Mouse (Mus musculus) hindbrain, embryonic 13.5 days (tissue): Measurements from ENCODE around the gene Rpl23. TPM values are rescaled to one million over a fixed set of nuclear protein-coding genes. Genes with fewer than 3 reads are reported as not detected.

Experiments used
- ATAC-seq: fragments of 200-750 bp; cut with Nextera tagmentation; 2 replicates; pipeline ENCODE4 v1.8.0; 2017; ENCODE audit warnings: moderate TSS enrichment; ENCODE audit not compliant: low FRiP score
- H3K27ac ChIP-seq: fragments of 300-500 bp; sonication (generic); 2 replicates; pipeline ENCODE4 v1.5.1; 2015; ENCODE audit warnings: inconsistent platforms, mild to moderate bottlenecking, moderate library complexity
- H3K27me3 ChIP-seq: fragments of 300-500 bp; sonication (generic); 2 replicates; pipeline ENCODE4 v1.6.1; 2015; ENCODE audit warnings: mild to moderate bottlenecking, inconsistent platforms
- H3K36me3 ChIP-seq: fragments of 300-500 bp; sonication (generic); 2 replicates; pipeline ENCODE4 v1.6.1; 2015; ENCODE audit warnings: mild to moderate bottlenecking, inconsistent platforms
- H3K4me1 ChIP-seq: fragments of 300-500 bp; sonication (generic); replicated peaks from 2 replicates; pipeline ENCODE4 v1.6.1; 2015; ENCODE audit warnings: inconsistent platforms
- H3K4me2 ChIP-seq: fragments of 300-500 bp; sonication (generic); 2 replicates; pipeline ENCODE4 v1.6.1; 2015; ENCODE audit warnings: inconsistent platforms, mild to moderate bottlenecking, moderate library complexity
- H3K4me3 ChIP-seq: fragments of 300-500 bp; sonication (generic); 2 replicates; pipeline ENCODE4 v1.5.1; 2015; ENCODE audit warnings: mild to moderate bottlenecking, inconsistent platforms
- H3K9ac ChIP-seq: fragments of 300-500 bp; sonication (generic); 2 replicates; pipeline ENCODE4 v1.6.1; 2015; ENCODE audit warnings: mild to moderate bottlenecking, inconsistent platforms
- H3K9me3 ChIP-seq: fragments of 300-500 bp; sonication (generic); 2 replicates; pipeline ENCODE4 v1.6.1; 2016; ENCODE audit warnings: inconsistent platforms
- WGBS: fragments of 180-500 bp; shearing (Covaris S2); methylation state at CpG from one replicate; pipeline ENCODE4 v1.1.7; 2015; 5-methylcytosine and 5-hydroxymethylcytosine counted together
- polyA plus RNA-seq: library from polyadenylated mRNA; unstranded; fragments of >200 nt; fragmentation: Nextera tagmentation; extraction: Ambion mirVana; gene quantifications from 2 replicates; pipeline ENCODE4 v1.2.1, GENCODE M21; 2015

The Rpl23 gene
- polyA plus RNA-seq, 1 experiment from 2014 or later = 380 TPM

GRCm38 (mm10) chr11:97804841-97805661 is 22.8 kb upstream of the Rpl23 start:
- WGBS = 23% methylated on average over 9 of the region's 9 CpGs
- Histone ChIP-seq H3K36me3 (peaks cover 30% of the 10 kb centered on the region), H3K9me3 (no peaks in the 10 kb centered on the region), H3K4me3 (peak overlapping the region; percentile 2; the same call in 1 of the 2 replicates), H3K27ac (peak overlapping the region; percentile 85), H3K27me3 (no peaks in the 10 kb centered on the region), H3K9ac (peak overlapping the region; percentile 52), H3K4me2 (peak overlapping the region; percentile 42), H3K4me1 (peaks cover 87% of the 10 kb centered on the region)
- 0 out of 2 replicates have a peak, but pooled peaks have one; percentile 3 for ATAC-seq

GRCm38 (mm10) chr11:97803847-97804246 is 21.6 kb upstream of the Rpl23 start:
- no peak overlapping the region for H3K4me3 ChIP-seq
- peaks cover 22% of the 10 kb centered on the region for H3K36me3 ChIP-seq
- peaks cover 76% of the 10 kb centered on the region for H3K4me1 ChIP-seq
- no peak for ATAC-seq
- no peaks in the 10 kb centered on the region for H3K9me3 ChIP-seq
- H3K4me2 ChIP-seq = peak overlapping the region; percentile 42; the same call in 1 of the 2 replicates
- H3K27ac ChIP-seq = no peak overlapping the region
- no peaks in the 10 kb centered on the region for H3K27me3 ChIP-seq
- WGBS = 74% methylated on average over 5 of the region's 5 CpGs
- no peak overlapping the region for H3K9ac ChIP-seq

GRCm38 (mm10) chr11:97802495-97802894 is 20.3 kb upstream of the Rpl23 start:
- no peak overlapping the region for H3K9ac ChIP-seq
- peaks cover 8% of the 10 kb centered on the region for H3K36me3 ChIP-seq
- 44% methylated on average over 6 of the region's 6 CpGs for WGBS
- H3K9me3 ChIP-seq = no peaks in the 10 kb centered on the region
- no peaks in the 10 kb centered on the region for H3K27me3 ChIP-seq
- H3K4me3 ChIP-seq = no peak overlapping the region; the same call in 1 of the 2 replicates
- no peak overlapping the region for H3K27ac ChIP-seq
- ATAC-seq = no peak
- H3K4me1 ChIP-seq = peaks cover 67% of the 10 kb centered on the region
- peak overlapping the region; percentile 87 for H3K4me2 ChIP-seq

- peak overlapping the region; percentile 95 for H3K9ac ChIP-seq
- no peaks in the 10 kb centered on the region for H3K27me3 ChIP-seq
- no peaks in the 10 kb centered on the region for H3K9me3 ChIP-seq
- H3K4me3 ChIP-seq = peak overlapping the region; percentile 91
- peak overlapping the region; percentile 87 for H3K4me2 ChIP-seq
- no peak for ATAC-seq
- H3K27ac ChIP-seq = 0 out of 2 replicates have a peak overlapping the region, but pooled peaks have one; percentile 98
- WGBS = 54% methylated on average over 1 of the region's 1 CpGs
- H3K4me1 ChIP-seq = peaks cover 64% of the 10 kb centered on the region
- peaks cover 4% of the 10 kb centered on the region for H3K36me3 ChIP-seq
These were observed 19.9 kb upstream of the Rpl23 start for GRCm38 (mm10) chr11:97802194-97802470.

- peaks cover 58% of the 10 kb centered on the region for H3K4me1 ChIP-seq
- H3K4me3 ChIP-seq = peak overlapping the region; percentile 91
- H3K9me3 ChIP-seq = no peaks in the 10 kb centered on the region
- peak overlapping the region; percentile 87 for H3K4me2 ChIP-seq
- no peak for ATAC-seq
- 31% methylated on average over 8 of the region's 8 CpGs for WGBS
- H3K27me3 ChIP-seq = no peaks in the 10 kb centered on the region
- H3K9ac ChIP-seq = peak overlapping the region; percentile 95
- H3K27ac ChIP-seq = peak overlapping the region; percentile 98
- H3K36me3 ChIP-seq = no peaks in the 10 kb centered on the region; the same call in 1 of the 2 replicates
These were observed 19.4 kb upstream of the Rpl23 start for GRCm38 (mm10) chr11:97801409-97802193.

GRCm38 (mm10) chr11:97800691-97801408 is 18.6 kb upstream of the Rpl23 start:
- no peaks in the 10 kb centered on the region for H3K9me3 ChIP-seq
- H3K27ac ChIP-seq = peak overlapping the region; percentile 98
- peak overlapping the region; percentile 95 for H3K9ac ChIP-seq
- H3K27me3 ChIP-seq = no peaks in the 10 kb centered on the region
- no peak for ATAC-seq
- H3K36me3 ChIP-seq = no peaks in the 10 kb centered on the region
- H3K4me1 ChIP-seq = peaks cover 51% of the 10 kb centered on the region
- 7% methylated on average over 17 of the region's 17 CpGs for WGBS
- H3K4me2 ChIP-seq = peak overlapping the region; percentile 87
- peak overlapping the region; percentile 91 for H3K4me3 ChIP-seq

- H3K9ac ChIP-seq = peak overlapping the region; percentile 95
- peak overlapping the region; percentile 87 for H3K4me2 ChIP-seq
- H3K4me1 ChIP-seq = peaks cover 44% of the 10 kb centered on the region
- peak overlapping the region; percentile 98 for H3K27ac ChIP-seq
- H3K4me3 ChIP-seq = peak overlapping the region; percentile 91
- no peaks in the 10 kb centered on the region for H3K27me3 ChIP-seq
- ATAC-seq = peak; percentile 63
- H3K9me3 ChIP-seq = no peaks in the 10 kb centered on the region
- WGBS = under 1% methylated on average over 27 of the region's 43 CpGs
- H3K36me3 ChIP-seq = no peaks in the 10 kb centered on the region
These were observed 17.9 kb upstream of the Rpl23 start for GRCm38 (mm10) chr11:97799994-97800690.

GRCm38 (mm10) chr11:97799146-97799993 is 17.1 kb upstream of the Rpl23 start:
- peaks cover 36% of the 10 kb centered on the region for H3K4me1 ChIP-seq
- H3K9ac ChIP-seq = peak overlapping the region; percentile 95
- H3K4me3 ChIP-seq = peak overlapping the region; percentile 91
- WGBS = under 1% methylated on average over 65 of the region's 71 CpGs
- H3K4me2 ChIP-seq = peak overlapping the region; percentile 87
- peak; percentile 87 for ATAC-seq
- no peaks in the 10 kb centered on the region for H3K36me3 ChIP-seq
- no peaks in the 10 kb centered on the region for H3K9me3 ChIP-seq
- no peaks in the 10 kb centered on the region for H3K27me3 ChIP-seq
- H3K27ac ChIP-seq = peak overlapping the region; percentile 98

GRCm38 (mm10) chr11:97798782-97799145 is 16.5 kb upstream of the Rpl23 start, which contains the start of gene Lasp1:
TSS of gene Lasp1 (plus strand) at chr11:97799000.
- H3K9me3 ChIP-seq = no peaks in the 10 kb centered on the region

GRCm38 (mm10) chr11:97798083-97798435 is 15.8 kb upstream of the Rpl23 start:
- peak overlapping the region; percentile 98; the same call in 1 of the 2 replicates for H3K27ac ChIP-seq
- WGBS = 34% methylated on average over 8 of the region's 8 CpGs
- H3K4me2 ChIP-seq = peak overlapping the region; percentile 87

More at GRCm38 (mm10) chr11:97798782-97799145, 16.5 kb upstream of the Rpl23 start, which contains the start of gene Lasp1:
- H3K36me3 ChIP-seq = no peaks in the 10 kb centered on the region
- H3K4me2 ChIP-seq = peak within 1 kb of the TSS; percentile 87
- peak within 1 kb of the TSS; percentile 98 for H3K27ac ChIP-seq
- peak within 1 kb of the TSS; percentile 95 for H3K9ac ChIP-seq
- H3K4me3 ChIP-seq = peak within 1 kb of the TSS; percentile 91
- peaks cover 30% of the 10 kb centered on the region for H3K4me1 ChIP-seq
- peak; percentile 65 for ATAC-seq
- no peaks in the 10 kb centered on the region for H3K27me3 ChIP-seq
- WGBS = 1% methylated on average over 11 of the region's 11 CpGs

More at GRCm38 (mm10) chr11:97798083-97798435, 15.8 kb upstream of the Rpl23 start:
- H3K4me3 ChIP-seq = peak overlapping the region; percentile 91
- no peaks in the 10 kb centered on the region for H3K27me3 ChIP-seq
- no peak overlapping the region for H3K9ac ChIP-seq
- ATAC-seq = no peak
- no peaks in the 10 kb centered on the region for H3K36me3 ChIP-seq
- peaks cover 27% of the 10 kb centered on the region for H3K4me1 ChIP-seq
- H3K9me3 ChIP-seq = no peaks in the 10 kb centered on the region
